Mouse (Mus musculus) cerebellum, adult 2 months (tissue): Measurements from ENCODE around the gene Atrnl1.

Experiments used
- CTCF ChIP-seq: fragments of 200-500 bp; IDR thresholded peaks from 2 replicates; pipeline ENCODE4 v1.5.1; 2011; ENCODE audit warnings: low read depth, mild to moderate bottlenecking, control low read depth, low read length, moderate library complexity, borderline replicate concordance; ENCODE audit not compliant: insufficient read depth
- POLR2A ChIP-seq: fragments of 200-500 bp; IDR thresholded peaks from 2 replicates; pipeline ENCODE4 v1.6.1; 2011; ENCODE audit warnings: low read length, control low read depth, borderline replicate concordance; ENCODE audit not compliant: insufficient read depth

- TF ChIP-seq CTCF (no peak), POLR2A (no peak)
Measured at GRCm38 (mm10) chr19:58118864-58119263, 508.0 kb downstream of the Atrnl1 start.
